Mouse (Mus musculus): ENCODE measurements around the gene Wdr76. TPM values are rescaled to one million over a fixed set of nuclear protein-coding genes. Genes with fewer than 3 reads are reported as not detected.

The Wdr76 gene
- total RNA-seq, 2 experiments from 2014 or later, result 4.2 to 4.7 TPM

Other genes starting within 250 kb of the Wdr76 start
- gene Trp53bp1, start 235.3 kb upstream of the Wdr76 start, total RNA-seq (2021), result 100 to 1,000 TPM; 140 to 151 TPM
- gene Map1a, start 217.1 kb upstream of the Wdr76 start, total RNA-seq (2021), result 100 to 1,000 TPM; 521 to 561 TPM
- 100 to 1,000 TPM; 132 to 136 TPM for gene Ppip5k1, start 151.3 kb upstream of the Wdr76 start, total RNA-seq (2021)
- gene Ckmt1, start 149.0 kb upstream of the Wdr76 start, total RNA-seq (2021), result 100 to 1,000 TPM; 365 to 394 TPM
- under 1 TPM; 0.09 to 0.23 TPM for gene Strc, start 119.6 kb upstream of the Wdr76 start, total RNA-seq (2021)
- 100 to 1,000 TPM; 188 to 192 TPM for gene Pdia3, start 92.9 kb upstream of the Wdr76 start, total RNA-seq (2021)
- gene Catsper2, start 92.9 kb upstream of the Wdr76 start, total RNA-seq (2021), result 1 to 10 TPM; 2.6 to 3.9 TPM
- gene Ell3, start 62.4 kb upstream of the Wdr76 start, total RNA-seq (2021), result not detected
- 100 to 1,000 TPM; 150 to 163 TPM for gene Serf2, start 57.5 kb upstream of the Wdr76 start, total RNA-seq (2021)
- 10 to 100 TPM; 18.3 to 20.9 TPM for gene Hypk, start 53.4 kb upstream of the Wdr76 start, total RNA-seq (2021)
- gene Serinc4, start 49.9 kb upstream of the Wdr76 start, total RNA-seq (2021), result under 1 TPM; 0.26 to 0.37 TPM
- 10 to 100 TPM; 41.6 to 45.0 TPM for gene Mfap1b, start 32.7 kb upstream of the Wdr76 start, total RNA-seq (2021)
- gene Mfap1a, start 58 bp upstream of the Wdr76 start, total RNA-seq (2021), result 10 to 100 TPM; 27.9 to 34.0 TPM